Mouse (Mus musculus): ENCODE data around the gene Prl8a2. TPM values are rescaled to one million over a fixed set of nuclear protein-coding genes. Genes with fewer than 3 reads are reported as not detected.

The Prl8a2 gene
- polyA plus RNA-seq (2014; fragmentation: Nextera tagmentation; extraction: Ambion mirVana): not detected in 2 replicates

DNA sequence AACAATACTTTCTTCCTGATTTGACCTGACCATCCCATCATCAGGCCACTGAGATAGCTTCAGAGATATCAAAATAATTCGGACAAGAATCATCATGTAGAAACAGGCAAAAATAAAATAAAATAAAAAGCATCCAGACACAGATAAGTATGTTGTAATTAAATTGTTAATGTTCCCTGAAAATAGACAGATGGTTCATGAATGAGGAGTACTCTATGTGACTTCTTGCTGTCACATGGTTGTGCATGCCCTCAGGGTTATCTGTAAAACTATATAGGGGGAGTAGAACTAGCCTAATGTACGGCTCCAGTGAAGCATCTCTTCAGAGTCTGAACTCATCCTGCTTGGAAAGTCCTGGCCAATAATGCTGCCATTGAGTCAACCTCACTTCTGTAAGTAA is at the start of gene Prl8a2:
Prl8a2 (plus strand) TSS at position 301 of the 400 bp plus-strand sequence.
- Histone ChIP-seq H3K4me2 (ENCODE audit: low read length) (no peak within 1 kb of the TSS), H3K36me3 (ENCODE audit: control insufficient read depth, insufficient read depth, low read length) (no peaks in the 10 kb centered on the region), H3K4me1 (ENCODE audit: control insufficient read depth in 2 of 2, insufficient read depth in 2 of 2, low read length in 2 of 2) (peaks cover 0 to 7% of the 10 kb centered on the region in 2 experiments; a peak in 1 of 4 replicates), H3K9me3 (ENCODE audit: control insufficient read depth, low read length) (no peaks in the 10 kb centered on the region), H3K9ac (ENCODE audit: low read length) (no peak within 1 kb of the TSS), H3K27ac (replicated peaks in 1 of 2; ENCODE audit: control insufficient read depth in 1 of 2, insufficient read depth in 1 of 2, low read depth in 2 of 2, low read length in 2 of 2) (no peak within 1 kb of the TSS), H3K27me3 (ENCODE audit: control insufficient read depth, insufficient read depth, low read length) (no peaks in the 10 kb centered on the region), H3K4me3 (ENCODE audit: control insufficient read depth in 1 of 2, insufficient read depth in 1 of 2, low read depth in 1 of 2, low read length in 2 of 2) (no peak within 1 kb of the TSS)
- no peak for ATAC-seq (ENCODE audit: insufficient number of reproducible peaks, insufficient read depth, low FRiP score, low read depth)
- 47% methylated on average over 2 of the region's 2 CpGs for WGBS

GRCm38 (mm10) chr13:27312334-27313225 is 32.9 kb upstream of the Prl8a2 start, which contains the start of gene Prl6a1:
Gene Prl6a1, plus strand, starts transcription at chr13:27312627.
- no peak for ATAC-seq (ENCODE audit: insufficient number of reproducible peaks, insufficient read depth, low FRiP score, low read depth)
- H3K9me3 ChIP-seq (ENCODE audit: control insufficient read depth, low read length): no peaks in the 10 kb centered on the region
- H3K36me3 ChIP-seq (ENCODE audit: control insufficient read depth, insufficient read depth, low read length): no peaks in the 10 kb centered on the region
- H3K27me3 ChIP-seq (ENCODE audit: control insufficient read depth, insufficient read depth, low read length): no peaks in the 10 kb centered on the region
- H3K4me1 ChIP-seq (ENCODE audit: control insufficient read depth in 2 of 2, insufficient read depth in 2 of 2, low read length in 2 of 2): no peaks in the 10 kb centered on the region
- no peak within 1 kb of the TSS for H3K4me2 ChIP-seq (ENCODE audit: low read length)
- no peak within 1 kb of the TSS for H3K27ac ChIP-seq (replicated peaks in 1 of 2; ENCODE audit: control insufficient read depth in 1 of 2, insufficient read depth in 1 of 2, low read depth in 2 of 2, low read length in 2 of 2)
- no peak within 1 kb of the TSS for H3K9ac ChIP-seq (ENCODE audit: low read length)
- no peak within 1 kb of the TSS for H3K4me3 ChIP-seq (ENCODE audit: control insufficient read depth in 1 of 2, insufficient read depth in 1 of 2, low read depth in 1 of 2, low read length in 2 of 2)
- WGBS: 78% methylated on average over 7 of the region's 7 CpGs

DNA sequence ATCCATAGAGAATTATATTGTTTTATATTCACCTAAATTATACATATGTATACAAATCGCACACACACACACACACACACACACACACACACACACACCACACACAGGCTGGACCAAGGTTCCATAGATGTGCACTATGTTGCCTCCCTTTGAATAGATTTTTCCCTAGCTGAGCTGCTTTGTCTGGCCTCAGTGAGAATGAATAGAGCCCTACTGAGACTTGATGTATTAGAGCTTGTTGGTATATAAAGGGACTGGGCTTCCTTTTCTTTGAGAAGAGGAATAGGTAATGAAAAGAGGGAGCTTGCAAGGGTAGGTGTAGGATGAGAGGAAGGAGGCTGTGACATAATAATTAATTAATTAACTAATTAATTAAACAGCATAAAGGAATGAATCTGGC is 10.5 kb upstream of the Prl8a2 start:
- H3K4me1 ChIP-seq (ENCODE audit: control insufficient read depth in 2 of 2, insufficient read depth in 2 of 2, low read length in 2 of 2): no peaks in the 10 kb centered on the region
- ATAC-seq (ENCODE audit: insufficient number of reproducible peaks, insufficient read depth, low FRiP score, low read depth): no peak
- no peak overlapping the region for H3K9ac ChIP-seq (ENCODE audit: low read length)
- no peak overlapping the region for H3K4me2 ChIP-seq (ENCODE audit: low read length)
- no peaks in the 10 kb centered on the region for H3K27me3 ChIP-seq (ENCODE audit: control insufficient read depth, insufficient read depth, low read length)
- no peaks in the 10 kb centered on the region for H3K36me3 ChIP-seq (ENCODE audit: control insufficient read depth, insufficient read depth, low read length)
- no peak overlapping the region for H3K27ac ChIP-seq (replicated peaks in 1 of 2; ENCODE audit: control insufficient read depth in 1 of 2, insufficient read depth in 1 of 2, low read depth in 2 of 2, low read length in 2 of 2)
- H3K4me3 ChIP-seq (ENCODE audit: control insufficient read depth in 1 of 2, insufficient read depth in 1 of 2, low read depth in 1 of 2, low read length in 2 of 2): no peak overlapping the region
- WGBS: 95% methylated on average over 1 of the region's 1 CpGs
- no peaks in the 10 kb centered on the region for H3K9me3 ChIP-seq (ENCODE audit: control insufficient read depth, low read length)

DNA sequence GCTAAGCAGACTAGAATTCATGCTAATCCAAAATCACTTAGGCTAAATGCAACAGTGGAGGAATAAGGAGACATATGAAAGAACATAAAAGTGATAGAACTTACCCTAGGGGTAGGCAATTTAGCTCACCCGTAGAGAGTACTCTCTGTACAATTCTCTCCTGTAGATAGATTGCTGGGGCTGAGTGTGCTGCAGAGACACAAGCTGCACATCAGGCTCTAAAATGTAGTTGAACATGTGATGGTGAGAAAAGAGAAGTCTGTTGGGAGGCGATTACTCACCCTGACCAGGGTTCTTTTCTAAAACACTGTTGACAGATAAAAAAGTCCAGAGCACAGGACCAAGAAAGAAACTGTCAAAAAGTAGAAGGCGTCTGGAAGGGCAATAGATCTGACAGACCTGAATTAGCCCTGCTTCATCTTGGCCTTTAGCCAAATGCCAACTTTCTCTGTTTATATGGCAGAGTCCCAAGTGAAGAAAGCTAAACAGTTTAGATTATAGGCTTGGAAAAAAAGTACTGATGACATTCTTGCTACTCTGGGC is 2.7 kb upstream of the Prl8a2 start:
- H3K4me3 ChIP-seq (ENCODE audit: control insufficient read depth in 1 of 2, insufficient read depth in 1 of 2, low read depth in 1 of 2, low read length in 2 of 2): no peak overlapping the region
- H3K9me3 ChIP-seq (ENCODE audit: control insufficient read depth, low read length): no peaks in the 10 kb centered on the region
- H3K27me3 ChIP-seq (ENCODE audit: control insufficient read depth, insufficient read depth, low read length): no peaks in the 10 kb centered on the region
- H3K4me1 ChIP-seq (ENCODE audit: control insufficient read depth in 2 of 2, insufficient read depth in 2 of 2, low read length in 2 of 2): peaks cover 0 to 7% of the 10 kb centered on the region in 2 experiments; a peak in 1 of 4 replicates
- peak overlapping the region; percentile 33 to 53; a peak in 2 of 4 replicates for H3K27ac ChIP-seq (replicated peaks in 1 of 2; ENCODE audit: control insufficient read depth in 1 of 2, insufficient read depth in 1 of 2, low read depth in 2 of 2, low read length in 2 of 2)
- WGBS: 15% methylated on average over 3 of the region's 3 CpGs
- no peak overlapping the region for H3K9ac ChIP-seq (ENCODE audit: low read length)
- H3K36me3 ChIP-seq (ENCODE audit: control insufficient read depth, insufficient read depth, low read length): no peaks in the 10 kb centered on the region
- H3K4me2 ChIP-seq (ENCODE audit: low read length): no peak overlapping the region
- no peak; the same call in 1 of the 2 replicates for ATAC-seq (ENCODE audit: insufficient number of reproducible peaks, insufficient read depth, low FRiP score, low read depth)

GRCm38 (mm10) chr13:27390746-27391145 is 45.3 kb downstream of the Prl8a2 start, which contains the start of gene Prl2b1:
Gene Prl2b1, minus strand, starts transcription at chr13:27390846.
- no peak within 1 kb of the TSS for H3K4me3 ChIP-seq (ENCODE audit: control insufficient read depth in 1 of 2, insufficient read depth in 1 of 2, low read depth in 1 of 2, low read length in 2 of 2)
- no peaks in the 10 kb centered on the region for H3K27me3 ChIP-seq (ENCODE audit: control insufficient read depth, insufficient read depth, low read length)
- no peaks in the 10 kb centered on the region for H3K4me1 ChIP-seq (ENCODE audit: control insufficient read depth in 2 of 2, insufficient read depth in 2 of 2, low read length in 2 of 2)
- ATAC-seq (ENCODE audit: insufficient number of reproducible peaks, insufficient read depth, low FRiP score, low read depth): no peak
- no peaks in the 10 kb centered on the region for H3K9me3 ChIP-seq (ENCODE audit: control insufficient read depth, low read length)
- no peaks in the 10 kb centered on the region for H3K36me3 ChIP-seq (ENCODE audit: control insufficient read depth, insufficient read depth, low read length)
- no peak within 1 kb of the TSS for H3K4me2 ChIP-seq (ENCODE audit: low read length)
- H3K27ac ChIP-seq (replicated peaks in 1 of 2; ENCODE audit: control insufficient read depth in 1 of 2, insufficient read depth in 1 of 2, low read depth in 2 of 2, low read length in 2 of 2): no peak within 1 kb of the TSS
- WGBS: 69% methylated on average over 6 of the region's 6 CpGs
- H3K9ac ChIP-seq (ENCODE audit: low read length): no peak within 1 kb of the TSS

GRCm38 (mm10) chr13:27399061-27399724 is 53.7 kb downstream of the Prl8a2 start:
- no peaks in the 10 kb centered on the region for H3K27me3 ChIP-seq (ENCODE audit: control insufficient read depth, insufficient read depth, low read length)
- no peak overlapping the region for H3K4me2 ChIP-seq (ENCODE audit: low read length)
- no peak overlapping the region for H3K27ac ChIP-seq (replicated peaks in 1 of 2; ENCODE audit: control insufficient read depth in 1 of 2, insufficient read depth in 1 of 2, low read depth in 2 of 2, low read length in 2 of 2)
- no peak overlapping the region for H3K9ac ChIP-seq (ENCODE audit: low read length)
- no peak overlapping the region for H3K4me3 ChIP-seq (ENCODE audit: control insufficient read depth in 1 of 2, insufficient read depth in 1 of 2, low read depth in 1 of 2, low read length in 2 of 2)
- no peaks in the 10 kb centered on the region for H3K36me3 ChIP-seq (ENCODE audit: control insufficient read depth, insufficient read depth, low read length)
- ATAC-seq (ENCODE audit: insufficient number of reproducible peaks, insufficient read depth, low FRiP score, low read depth): no peak
- 82% methylated on average over 7 of the region's 7 CpGs for WGBS
- no peaks in the 10 kb centered on the region for H3K9me3 ChIP-seq (ENCODE audit: control insufficient read depth, low read length)
- H3K4me1 ChIP-seq (ENCODE audit: control insufficient read depth in 2 of 2, insufficient read depth in 2 of 2, low read length in 2 of 2): no peaks in the 10 kb centered on the region
